Mouse (Mus musculus) megakaryocyte, embryonic 14.5 days (primary cell): ENCODE data around the gene Pkmyt1. TPM values are rescaled to one million over a fixed set of nuclear protein-coding genes. Genes with fewer than 3 reads are reported as not detected.

Source experiments
- H3K27me3 ChIP-seq: replicated peaks from 2 replicates; pipeline ENCODE3; 2012; ENCODE audit warnings: inconsistent platforms
- H3K36me3 ChIP-seq: replicated peaks from 2 replicates; pipeline ENCODE3; 2012; ENCODE audit warnings: low read length, inconsistent platforms, mixed read lengths
- H3K4me1 ChIP-seq: 2 replicates; pipeline ENCODE4 v1.6.1; 2012; ENCODE audit warnings: inconsistent platforms
- H3K4me3 ChIP-seq: replicated peaks from 2 replicates; pipeline ENCODE3; 2012; ENCODE audit warnings: moderate library complexity, mild to moderate bottlenecking, inconsistent platforms
- H3K9me3 ChIP-seq: 2 replicates; pipeline ENCODE4 v1.6.1; 2012; ENCODE audit warnings: inconsistent platforms
- FLI1 ChIP-seq: IDR thresholded peaks from 2 replicates; pipeline ENCODE4 v1.6.1; 2012; ENCODE audit warnings: low read length, inconsistent platforms, mixed read lengths
- GATA1 ChIP-seq: IDR thresholded peaks from 3 replicates; pipeline ENCODE4 v1.6.1; 2012; ENCODE audit warnings: mixed read lengths, low read length, inconsistent platforms, borderline replicate concordance
- polyA plus RNA-seq: library from polyadenylated mRNA; stranded (reverse); fragments of >175 nt; gene quantifications from 2 replicates; pipeline ENCODE4 v1.2.3, GENCODE M21; 2012; ENCODE audit warnings: low replicate concordance; ENCODE audit not compliant: insufficient read depth

The Pkmyt1 gene
- polyA plus RNA-seq, 1 experiment: 43.9 TPM

- peaks cover 59% of the 10 kb centered on the region for H3K27me3 ChIP-seq
These were observed 42.1 kb upstream of the Pkmyt1 start, which contains the start of gene Cldn9 for GRCm38 (mm10) chr17:23683856-23684672. Gene Cldn9 (minus strand): TSS chr17:23684026.

DNA sequence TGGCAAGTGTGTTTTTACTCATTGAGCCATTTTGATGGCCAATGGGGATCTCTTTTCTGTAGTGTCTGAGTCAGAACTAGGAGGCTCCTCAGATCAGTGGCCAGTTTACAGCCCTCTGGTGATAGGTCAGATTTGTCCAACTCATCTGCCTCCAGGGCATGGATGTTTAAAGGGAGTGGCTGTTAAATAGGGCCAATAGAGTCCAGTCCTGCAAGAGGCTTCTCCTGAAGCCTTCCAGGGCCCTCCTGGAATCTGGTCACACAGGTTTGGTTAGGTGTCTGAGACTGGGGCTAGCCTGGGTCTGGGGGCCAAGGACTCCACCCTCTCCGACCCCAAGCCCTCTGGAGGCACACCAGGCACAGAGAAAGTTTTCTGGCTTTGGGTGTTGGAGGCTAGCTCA is 31.6 kb upstream of the Pkmyt1 start:
- no peak overlapping the region for H3K4me3 ChIP-seq
- H3K36me3 ChIP-seq: no peaks in the 10 kb centered on the region
- TF ChIP-seq FLI1 (no peak), GATA1 (no peak)
- H3K27me3 ChIP-seq: peaks cover 42% of the 10 kb centered on the region
- peaks cover 19% of the 10 kb centered on the region for H3K4me1 ChIP-seq
- H3K9me3 ChIP-seq: no peaks in the 10 kb centered on the region

More at GRCm38 (mm10) chr17:23683856-23684672, 42.1 kb upstream of the Pkmyt1 start, which contains the start of gene Cldn9:
- Histone ChIP-seq H3K36me3 (no peaks in the 10 kb centered on the region), H3K4me3 (peak within 1 kb of the TSS; percentile 30), H3K4me1 (peaks cover 27% of the 10 kb centered on the region), H3K9me3 (0 out of 2 replicates have a peak, but pooled peaks cover 3% of the 10 kb centered on the region)
- no peak for TF ChIP-seq GATA1
- TF ChIP-seq FLI1: no peak

DNA sequence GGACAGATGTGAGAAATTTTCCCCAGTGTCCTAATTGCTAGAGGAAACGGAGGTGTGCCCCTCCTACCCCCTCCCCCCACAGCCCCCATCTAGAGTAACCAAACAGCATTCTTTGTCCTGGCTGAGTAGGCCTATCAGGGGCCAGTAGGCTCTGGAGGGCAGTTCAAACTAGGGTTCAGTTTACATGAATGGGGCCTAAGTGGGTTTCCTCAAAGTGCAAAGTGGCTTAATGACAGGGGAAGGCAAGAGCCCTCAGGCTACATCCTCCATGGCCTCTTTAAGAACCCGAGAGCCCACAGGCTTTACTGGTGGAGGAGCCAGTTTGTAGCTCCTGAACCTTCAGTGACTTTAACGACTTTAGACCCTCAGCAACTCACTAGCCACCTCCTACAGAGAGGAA is 30.3 kb upstream of the Pkmyt1 start:
- TF ChIP-seq FLI1: no peak
- TF ChIP-seq GATA1: no peak
- Histone ChIP-seq H3K9me3 (no peaks in the 10 kb centered on the region), H3K4me1 (peaks cover 28% of the 10 kb centered on the region), H3K4me3 (no peak overlapping the region), H3K27me3 (peaks cover 54% of the 10 kb centered on the region), H3K36me3 (no peaks in the 10 kb centered on the region)

GRCm38 (mm10) chr17:23699131-23700077 is 26.7 kb upstream of the Pkmyt1 start:
- peak overlapping the region; percentile 93 for H3K4me3 ChIP-seq

GRCm38 (mm10) chr17:23700079-23700478 is 26.1 kb upstream of the Pkmyt1 start:
- H3K27me3 ChIP-seq: peaks cover 66% of the 10 kb centered on the region
- H3K4me3 ChIP-seq: peak overlapping the region; percentile 93
- TF ChIP-seq FLI1 (no peak), GATA1 (no peak)
- no peaks in the 10 kb centered on the region for H3K9me3 ChIP-seq
- H3K4me1 ChIP-seq: peaks cover 17% of the 10 kb centered on the region
- H3K36me3 ChIP-seq: no peaks in the 10 kb centered on the region

More at GRCm38 (mm10) chr17:23699131-23700077, 26.7 kb upstream of the Pkmyt1 start:
- TF ChIP-seq GATA1: no peak
- no peak for TF ChIP-seq FLI1
- peaks cover 23% of the 10 kb centered on the region for H3K4me1 ChIP-seq
- peaks cover 67% of the 10 kb centered on the region for H3K27me3 ChIP-seq
- no peaks in the 10 kb centered on the region for H3K9me3 ChIP-seq
- no peaks in the 10 kb centered on the region for H3K36me3 ChIP-seq

DNA sequence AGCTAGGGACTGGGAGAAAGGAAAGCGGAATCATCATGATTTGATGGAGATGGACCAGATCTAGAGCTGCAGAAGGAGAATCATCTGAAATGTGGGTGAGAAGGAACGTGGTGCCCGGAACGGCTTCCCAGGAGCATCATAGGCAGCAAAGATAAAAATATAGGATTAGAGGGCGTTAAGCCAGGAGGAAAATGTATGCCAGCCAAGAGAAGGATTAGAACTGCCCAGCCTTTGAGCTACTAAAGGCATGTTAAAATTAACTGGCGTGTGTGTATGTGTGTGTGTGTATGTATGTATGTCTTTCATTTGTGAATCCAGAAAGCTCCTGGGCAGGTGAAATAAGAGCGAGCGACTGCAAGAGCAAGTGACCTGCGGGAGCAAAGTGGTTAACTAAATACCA is 22.8 kb upstream of the Pkmyt1 start:
- TF ChIP-seq GATA1: no peak
- no peak for TF ChIP-seq FLI1
- no peak overlapping the region for H3K4me3 ChIP-seq
- H3K4me1 ChIP-seq: peaks cover 15% of the 10 kb centered on the region
- H3K27me3 ChIP-seq: peaks cover 69% of the 10 kb centered on the region
- H3K36me3 ChIP-seq: no peaks in the 10 kb centered on the region
- no peaks in the 10 kb centered on the region for H3K9me3 ChIP-seq

- no peak overlapping the region for H3K4me3 ChIP-seq
- H3K27me3 ChIP-seq: peaks cover 64% of the 10 kb centered on the region
- no peaks in the 10 kb centered on the region for H3K36me3 ChIP-seq
- TF ChIP-seq FLI1 (no peak), GATA1 (no peak)
- H3K9me3 ChIP-seq: no peaks in the 10 kb centered on the region
- H3K4me1 ChIP-seq: peaks cover 8% of the 10 kb centered on the region
These were observed 21.4 kb upstream of the Pkmyt1 start for GRCm38 (mm10) chr17:23704741-23705140.

GRCm38 (mm10) chr17:23705525-23706104 is 20.5 kb upstream of the Pkmyt1 start:
- peaks cover 65% of the 10 kb centered on the region for H3K27me3 ChIP-seq
- no peaks in the 10 kb centered on the region for H3K36me3 ChIP-seq
- no peak for TF ChIP-seq FLI1
- no peak for TF ChIP-seq GATA1
- H3K4me3 ChIP-seq: no peak overlapping the region
- no peaks in the 10 kb centered on the region; the same call in 1 of the 2 replicates for H3K4me1 ChIP-seq
- no peaks in the 10 kb centered on the region for H3K9me3 ChIP-seq

- peaks cover 65% of the 10 kb centered on the region for H3K27me3 ChIP-seq
- H3K36me3 ChIP-seq: no peaks in the 10 kb centered on the region
- H3K9me3 ChIP-seq: no peaks in the 10 kb centered on the region
- H3K4me1 ChIP-seq: no peaks in the 10 kb centered on the region
- TF ChIP-seq GATA1: no peak
- no peak overlapping the region for H3K4me3 ChIP-seq
These were observed 19.9 kb upstream of the Pkmyt1 start for GRCm38 (mm10) chr17:23706212-23706611.
